Mouse (Mus musculus) intestine, embryonic 16.5 days (tissue): ENCODE results near the gene Chkb. TPM values are rescaled to one million over a fixed set of nuclear protein-coding genes. Genes with fewer than 3 reads are reported as not detected.

Source experiments
- ATAC-seq: fragments of 200-750 bp; cut with Nextera tagmentation; 2 replicates; pipeline ENCODE4 v1.8.0; 2017; ENCODE audit warnings: moderate TSS enrichment, moderate library complexity
- H3K27ac ChIP-seq: fragments of 300-500 bp; sonication (generic); 2 replicates; pipeline ENCODE4 v1.5.1; 2014; ENCODE audit warnings: mild to moderate bottlenecking, low read length
- H3K27me3 ChIP-seq: fragments of 300-500 bp; sonication (generic); replicated peaks from 2 replicates; pipeline ENCODE4 v1.6.1; 2014; ENCODE audit warnings: low read length, control low read depth, mixed read lengths; ENCODE audit not compliant: control insufficient read depth, insufficient read depth
- H3K36me3 ChIP-seq: fragments of 300-500 bp; sonication (generic); 2 replicates; pipeline ENCODE4 v1.6.1; 2014; ENCODE audit warnings: low read length, control low read depth; ENCODE audit not compliant: control insufficient read depth, insufficient read depth
- H3K4me1 ChIP-seq: fragments of 300-500 bp; sonication (generic); 2 replicates; pipeline ENCODE4 v1.6.1; 2014; ENCODE audit warnings: low read length, control low read depth, mixed read lengths; ENCODE audit not compliant: control insufficient read depth, insufficient read depth
- H3K4me2 ChIP-seq: fragments of 300-500 bp; sonication (generic); 2 replicates; pipeline ENCODE4 v1.6.1; 2014; ENCODE audit warnings: low read depth, low read length, control low read depth
- H3K4me3 ChIP-seq: fragments of 300-500 bp; sonication (generic); 2 replicates; pipeline ENCODE4 v1.5.1; 2014; ENCODE audit warnings: mild to moderate bottlenecking, low read length
- H3K9ac ChIP-seq: fragments of 300-500 bp; sonication (generic); 2 replicates; pipeline ENCODE4 v1.6.1; 2014; ENCODE audit warnings: low read depth, low read length
- H3K9me3 ChIP-seq: fragments of 300-500 bp; sonication (generic); 2 replicates; pipeline ENCODE4 v1.6.1; 2016; ENCODE audit warnings: low read length, control low read depth; ENCODE audit not compliant: control insufficient read depth
- WGBS: fragments of 180-500 bp; shearing (Covaris S2); extraction: QIAGEN DNeasy Blood & Tissue Kit; methylation state at CpG from one replicate; pipeline ENCODE4 v1.1.7; 2014; 5-methylcytosine and 5-hydroxymethylcytosine counted together
- polyA plus RNA-seq: library from polyadenylated mRNA; unstranded; fragments of >200 nt; fragmentation: Nextera tagmentation; extraction: Ambion mirVana; gene quantifications from 2 replicates; pipeline ENCODE4 v1.2.1, GENCODE M21; 2015

Gene Chkb
- polyA plus RNA-seq, 1 experiment from 2014 or later, result 63.7 TPM

DNA sequence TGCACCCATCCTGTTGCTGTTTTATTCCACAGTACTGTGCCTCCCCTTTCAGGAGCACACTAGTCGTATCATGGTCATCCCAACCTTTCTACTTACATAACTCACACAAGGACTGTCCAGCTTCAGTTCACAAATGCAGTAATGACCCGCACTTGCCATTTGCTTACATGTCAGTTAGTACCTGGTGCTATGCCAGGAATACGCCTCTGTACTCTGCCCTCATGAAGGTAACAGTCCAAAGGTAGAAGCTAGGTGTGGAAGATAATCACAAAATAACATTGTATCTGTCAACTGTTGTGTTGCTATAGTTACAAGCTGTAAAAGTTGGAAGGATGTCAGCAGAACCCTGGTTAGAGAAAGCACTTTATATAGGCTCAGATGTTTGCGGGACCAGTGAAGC, 32.8 kb downstream of the Chkb start:
- Histone ChIP-seq H3K27ac (no peak overlapping the region; the same call in 1 of the 2 replicates), H3K4me2 (no peak overlapping the region), H3K27me3 (no peaks in the 10 kb centered on the region), H3K36me3 (no peaks in the 10 kb centered on the region), H3K4me3 (no peak overlapping the region), H3K9ac (no peak overlapping the region), H3K4me1 (peaks cover 6% of the 10 kb centered on the region; the same call in 1 of the 2 replicates), H3K9me3 (no peaks in the 10 kb centered on the region)
- peak; percentile 94 for ATAC-seq
- WGBS, result 68% methylated on average over 4 of the region's 4 CpGs

DNA sequence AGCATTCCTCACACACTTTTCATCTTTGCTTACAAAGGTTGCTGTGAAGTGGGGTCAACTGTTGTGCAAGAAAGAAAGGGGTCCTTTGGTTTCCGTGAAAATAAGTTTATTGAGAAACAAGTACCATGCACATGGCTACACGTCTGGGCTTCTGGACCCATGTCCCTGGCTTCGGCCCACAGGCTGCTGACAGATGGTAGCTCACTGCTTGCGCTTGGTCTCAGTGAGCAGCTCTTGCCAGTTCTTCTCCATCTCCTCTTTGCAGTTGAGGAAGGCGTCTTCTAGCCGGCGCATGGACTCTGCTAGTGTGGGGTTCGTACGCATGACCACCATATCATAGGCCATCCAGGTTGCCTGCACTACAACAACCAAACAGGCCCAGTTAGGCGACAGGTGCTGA, 39.6 kb downstream of the Chkb start:
- 91% methylated on average over 10 of the region's 10 CpGs for WGBS

DNA sequence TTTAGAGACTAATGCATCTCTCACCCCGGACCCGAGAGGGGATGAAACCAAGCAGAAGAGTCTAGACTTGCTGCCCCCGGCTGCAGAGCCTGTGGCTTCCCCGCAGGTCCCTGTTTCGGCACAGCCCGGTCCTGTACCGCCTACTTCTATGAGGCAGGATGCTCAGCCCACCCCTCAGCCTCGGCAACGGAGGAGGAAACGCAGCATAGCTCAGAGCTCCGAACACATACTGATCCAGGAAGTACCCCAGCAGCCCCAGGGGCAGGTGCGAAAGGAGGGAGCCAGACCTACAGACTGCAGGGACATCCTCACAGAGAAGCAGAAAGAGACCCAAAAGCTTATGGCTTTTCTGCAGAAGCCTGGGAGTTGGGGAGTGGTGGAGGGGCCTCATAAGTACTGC, 42.6 kb downstream of the Chkb start:
- H3K4me1 ChIP-seq, result no peaks in the 10 kb centered on the region
- peaks cover 3% of the 10 kb centered on the region for H3K27me3 ChIP-seq
- no peak overlapping the region for H3K4me3 ChIP-seq
- H3K9ac ChIP-seq, result no peak overlapping the region
- no peak overlapping the region for H3K4me2 ChIP-seq
- H3K36me3 ChIP-seq, result no peaks in the 10 kb centered on the region
- ATAC-seq, result no peak
- H3K9me3 ChIP-seq, result no peaks in the 10 kb centered on the region
- no peak overlapping the region for H3K27ac ChIP-seq
- 42% methylated on average over 12 of the region's 12 CpGs for WGBS

More for the DNA sequence above, 39.6 kb downstream of the Chkb start:
- no peak for ATAC-seq
- no peaks in the 10 kb centered on the region for H3K36me3 ChIP-seq
- no peak overlapping the region for H3K4me2 ChIP-seq
- no peaks in the 10 kb centered on the region for H3K4me1 ChIP-seq
- H3K27me3 ChIP-seq, result peaks cover 3% of the 10 kb centered on the region; the same call in 1 of the 2 replicates
- H3K27ac ChIP-seq, result no peak overlapping the region
- H3K9ac ChIP-seq, result no peak overlapping the region
- H3K4me3 ChIP-seq, result no peak overlapping the region
- H3K9me3 ChIP-seq, result no peaks in the 10 kb centered on the region

DNA sequence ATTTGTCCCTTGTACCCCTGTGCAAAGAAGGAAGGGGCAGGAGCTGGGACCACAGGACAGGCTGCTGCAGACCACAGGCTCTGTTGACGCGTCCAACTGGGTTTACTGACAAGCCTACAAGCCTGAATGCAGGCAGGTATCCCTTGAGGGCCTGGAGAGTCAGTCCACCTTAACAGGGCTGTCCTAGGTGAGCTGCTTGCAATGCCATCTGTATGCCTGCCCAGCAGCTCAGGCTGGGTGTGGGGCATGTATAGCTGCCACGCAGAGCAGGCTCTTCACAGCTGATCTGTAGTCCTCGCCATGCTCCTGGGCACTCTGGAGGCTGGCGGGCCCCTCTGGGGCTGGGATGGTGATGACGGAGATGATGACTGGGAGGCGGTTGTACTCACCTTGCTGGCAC, 45.1 kb downstream of the Chkb start, which contains the start of gene Klhdc7b:
Gene Klhdc7b, plus strand, starts transcription at position 301 of the 400 bp plus-strand sequence.
- Histone ChIP-seq H3K36me3 (no peaks in the 10 kb centered on the region), H3K27ac (no peak within 1 kb of the TSS), H3K9ac (no peak within 1 kb of the TSS), H3K4me1 (no peaks in the 10 kb centered on the region), H3K4me3 (no peak within 1 kb of the TSS), H3K9me3 (no peaks in the 10 kb centered on the region), H3K4me2 (no peak within 1 kb of the TSS), H3K27me3 (peaks cover 9% of the 10 kb centered on the region)
- ATAC-seq, result no peak
- WGBS, result 89% methylated on average over 7 of the region's 7 CpGs

DNA sequence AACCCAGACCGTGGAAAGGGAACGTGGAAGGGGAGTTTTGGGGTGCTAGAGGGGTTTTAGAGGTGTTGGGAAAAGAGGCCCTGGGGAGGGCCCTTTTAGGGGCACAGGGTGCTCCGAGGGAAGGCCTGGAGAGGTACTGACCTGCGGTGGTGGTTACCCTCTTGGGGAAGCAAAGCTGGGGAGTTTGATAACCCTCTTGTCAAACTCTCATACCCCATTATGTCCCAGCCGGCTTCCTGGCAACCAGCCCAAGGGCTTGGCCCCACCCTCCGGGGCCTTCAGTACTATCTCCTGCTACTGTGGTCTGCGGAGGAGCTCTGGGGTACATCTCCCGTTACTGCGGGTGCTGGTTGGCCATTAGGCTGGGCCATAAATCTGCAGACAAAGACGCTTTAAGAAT, 50.3 kb downstream of the Chkb start:
- H3K9ac ChIP-seq, result peak overlapping the region; percentile 39; the same call in 1 of the 2 replicates
- H3K27me3 ChIP-seq, result peaks cover 44% of the 10 kb centered on the region
- peak overlapping the region; percentile 44 for H3K4me3 ChIP-seq
- H3K4me2 ChIP-seq, result peak overlapping the region; percentile 78
- H3K27ac ChIP-seq, result no peak overlapping the region
- H3K36me3 ChIP-seq, result no peaks in the 10 kb centered on the region
- H3K4me1 ChIP-seq, result peaks cover 20% of the 10 kb centered on the region
- ATAC-seq, result no peak
- H3K9me3 ChIP-seq, result no peaks in the 10 kb centered on the region
- WGBS, result 11% methylated on average over 10 of the region's 10 CpGs

DNA sequence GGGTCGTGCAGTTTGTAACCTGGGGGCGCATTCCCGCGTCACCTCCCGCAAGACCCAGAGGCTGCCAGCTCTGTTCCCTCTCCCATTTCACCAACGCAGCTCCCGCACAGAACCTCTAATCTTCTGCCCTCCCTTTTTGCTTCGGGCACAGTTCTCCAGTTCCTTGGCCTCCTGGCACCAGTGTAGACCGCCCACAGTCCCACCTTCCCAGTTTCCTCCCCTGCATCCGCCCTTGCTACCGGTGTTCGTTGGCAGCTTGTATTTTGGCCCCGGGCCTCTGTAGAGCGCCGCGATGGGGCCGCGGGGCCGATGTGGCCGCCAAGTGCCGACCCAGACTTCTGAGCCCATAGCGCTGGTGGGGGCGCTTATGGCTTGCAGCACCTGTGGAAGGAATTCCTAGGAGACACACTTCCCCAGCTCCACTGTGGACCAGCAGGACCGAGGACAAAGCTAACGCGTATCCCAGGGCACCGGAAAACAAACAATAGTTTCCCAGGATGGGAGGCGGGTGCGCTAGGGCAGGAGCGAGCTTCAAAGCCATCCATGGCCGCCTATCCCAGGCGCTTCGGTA, 50.8 kb downstream of the Chkb start, which contains the start of gene Odf3b:
Gene Odf3b, minus strand, starts transcription at position 452 of the 571 bp plus-strand sequence.
- peaks cover 44% of the 10 kb centered on the region for H3K27me3 ChIP-seq
- H3K27ac ChIP-seq, result no peak within 1 kb of the TSS
- H3K4me2 ChIP-seq, result peak within 1 kb of the TSS; percentile 78
- H3K4me3 ChIP-seq, result peak within 1 kb of the TSS; percentile 44
- H3K36me3 ChIP-seq, result no peaks in the 10 kb centered on the region
- peak within 1 kb of the TSS; percentile 39 for H3K9ac ChIP-seq
- under 1% methylated on average over 33 of the region's 33 CpGs for WGBS
- H3K4me1 ChIP-seq, result peaks cover 23% of the 10 kb centered on the region
- H3K9me3 ChIP-seq, result no peaks in the 10 kb centered on the region
- ATAC-seq, result peak; percentile 19; the same call in 1 of the 2 replicates

DNA sequence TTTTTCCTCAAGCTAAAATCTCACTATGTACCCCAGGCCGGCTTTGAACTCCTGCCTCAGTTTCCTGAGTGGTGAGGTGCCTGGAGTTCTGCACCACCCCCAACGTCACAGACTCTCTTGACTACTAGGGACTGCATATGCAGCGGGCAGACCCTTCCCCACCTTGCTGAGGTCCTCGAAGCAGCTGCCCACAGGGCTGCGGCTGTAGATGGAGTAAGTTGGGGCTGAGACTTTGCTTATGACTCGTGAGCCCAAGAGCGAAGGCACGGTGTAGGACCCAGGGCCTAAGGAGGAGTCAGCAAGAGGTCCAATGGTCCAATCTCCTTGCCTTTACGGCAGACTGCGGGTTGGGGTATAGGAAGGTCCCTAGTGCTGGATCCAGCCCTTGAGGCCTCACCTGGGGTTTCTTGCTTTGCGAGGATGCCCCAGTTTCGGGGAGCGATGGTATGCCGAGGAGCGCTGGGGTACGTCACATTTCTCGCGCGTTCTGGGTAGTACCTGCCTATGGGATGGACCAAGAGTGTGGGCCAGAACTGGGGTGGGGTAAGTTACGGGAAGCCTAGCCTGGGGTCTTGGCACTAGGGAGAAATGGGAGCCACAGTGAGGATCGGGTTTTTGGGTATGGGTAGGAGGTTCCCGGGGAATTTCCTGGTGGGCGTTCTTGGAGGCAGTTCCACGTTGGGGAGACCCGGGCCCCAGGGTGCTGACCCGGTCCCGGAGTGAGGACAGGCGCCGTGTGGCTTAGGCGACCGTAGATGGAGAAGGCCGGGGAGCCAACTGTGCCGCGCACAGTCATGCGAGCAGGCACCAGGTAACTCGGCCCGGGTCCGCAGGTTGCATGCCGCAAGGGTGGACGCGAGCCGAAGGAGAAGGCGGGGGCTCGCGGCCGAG, 51.5 kb downstream of the Chkb start:
- peaks cover 23% of the 10 kb centered on the region for H3K4me1 ChIP-seq
- H3K4me2 ChIP-seq, result peak overlapping the region; percentile 78
- no peak for ATAC-seq
- H3K27me3 ChIP-seq, result peaks cover 44% of the 10 kb centered on the region
- H3K4me3 ChIP-seq, result peak overlapping the region; percentile 44
- no peak overlapping the region for H3K27ac ChIP-seq
- WGBS, result 15% methylated on average over 45 of the region's 46 CpGs
- H3K9me3 ChIP-seq, result no peaks in the 10 kb centered on the region
- H3K9ac ChIP-seq, result peak overlapping the region; percentile 39
- H3K36me3 ChIP-seq, result no peaks in the 10 kb centered on the region

DNA sequence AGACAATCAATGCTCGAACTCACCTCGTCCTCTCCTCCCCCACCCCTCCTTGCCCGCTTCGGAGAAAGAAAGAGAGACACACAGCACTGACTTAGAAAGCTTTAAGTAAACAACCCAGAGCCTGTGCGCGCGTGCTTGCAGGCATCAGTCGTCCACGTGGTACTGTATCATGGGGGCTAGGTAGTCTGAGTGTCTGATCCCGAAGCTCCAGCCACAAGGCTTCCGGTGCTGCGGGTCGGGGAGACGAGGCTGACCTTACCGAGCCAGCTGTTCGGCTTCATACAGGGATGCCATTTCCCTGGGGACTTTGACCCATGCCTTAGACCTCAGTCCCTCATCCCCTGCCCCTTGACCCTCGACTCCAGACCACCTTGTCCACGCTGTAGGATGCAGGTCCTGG, 52.3 kb downstream of the Chkb start:
- Histone ChIP-seq H3K27me3 (peaks cover 44% of the 10 kb centered on the region), H3K4me2 (peak overlapping the region; percentile 30; the same call in 1 of the 2 replicates), H3K36me3 (no peaks in the 10 kb centered on the region), H3K27ac (no peak overlapping the region), H3K4me3 (peak overlapping the region; percentile 19; the same call in 1 of the 2 replicates), H3K9me3 (no peaks in the 10 kb centered on the region), H3K4me1 (peaks cover 29% of the 10 kb centered on the region), H3K9ac (0 out of 2 replicates have a peak overlapping the region, but pooled peaks have one; percentile 4)
- no peak for ATAC-seq
- 3% methylated on average over 18 of the region's 18 CpGs for WGBS

DNA sequence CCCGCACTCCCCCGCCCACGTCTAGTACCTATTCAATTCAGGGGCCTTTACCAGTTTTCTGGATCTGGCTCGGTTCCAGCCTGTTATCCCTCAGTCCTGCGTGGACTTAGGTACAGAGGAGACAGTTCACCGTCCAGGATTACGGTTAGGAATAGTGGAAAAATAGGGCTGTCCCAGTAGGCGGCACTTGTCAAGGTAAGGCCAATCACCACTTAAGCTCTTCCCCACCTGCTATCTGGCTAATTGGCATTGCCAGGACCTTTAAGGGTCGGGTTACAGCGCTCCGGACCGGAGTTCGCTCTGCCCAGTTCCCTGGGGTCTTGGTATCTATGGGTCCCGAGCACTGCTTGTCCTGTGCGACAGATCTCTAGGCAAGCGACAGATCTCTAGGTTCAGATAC, 52.8 kb downstream of the Chkb start, which contains the start of gene Tymp:
Gene Tymp, minus strand, starts transcription at position 83 of the 400 bp plus-strand sequence.
- Histone ChIP-seq H3K27me3 (peaks cover 44% of the 10 kb centered on the region), H3K9ac (0 out of 2 replicates have a peak within 1 kb of the TSS, but pooled peaks have one; percentile 4), H3K27ac (no peak within 1 kb of the TSS), H3K4me3 (peak within 1 kb of the TSS; percentile 19; the same call in 1 of the 2 replicates), H3K4me2 (peak within 1 kb of the TSS; percentile 30; the same call in 1 of the 2 replicates), H3K4me1 (peaks cover 30% of the 10 kb centered on the region), H3K9me3 (no peaks in the 10 kb centered on the region), H3K36me3 (peaks cover 2% of the 10 kb centered on the region)
- 23% methylated on average over 16 of the region's 16 CpGs for WGBS
- no peak for ATAC-seq
